Mouse (Mus musculus) forebrain, embryonic 12.5 days (tissue): Measurements from ENCODE around the gene Pik3cb. TPM values are rescaled to one million over a fixed set of nuclear protein-coding genes. Genes with fewer than 3 reads are reported as not detected.

Experiments used
- ATAC-seq: fragments of 200-750 bp; cut with Nextera tagmentation; 2 replicates; pipeline ENCODE4 v1.8.0; 2017; ENCODE audit warnings: moderate TSS enrichment; ENCODE audit not compliant: low FRiP score
- H3K27ac ChIP-seq: fragments of 300-500 bp; sonication (generic); 2 replicates; pipeline ENCODE4 v1.5.1; 2016; ENCODE audit warnings: mild to moderate bottlenecking
- H3K27me3 ChIP-seq: fragments of 300-500 bp; sonication (generic); 2 replicates; pipeline ENCODE4 v1.6.1; 2016; ENCODE audit warnings: mild to moderate bottlenecking
- H3K36me3 ChIP-seq: fragments of 300-500 bp; sonication (generic); replicated peaks from 2 replicates; pipeline ENCODE4 v1.6.1; 2016; ENCODE audit warnings: mild to moderate bottlenecking
- H3K4me1 ChIP-seq: fragments of 300-500 bp; sonication (generic); 2 replicates; pipeline ENCODE4 v1.6.1; 2016
- H3K4me2 ChIP-seq: fragments of 300-500 bp; sonication (generic); 2 replicates; pipeline ENCODE4 v1.6.1; 2016; ENCODE audit warnings: mild to moderate bottlenecking, moderate library complexity
- H3K4me3 ChIP-seq: fragments of 300-500 bp; sonication (generic); replicated peaks from 2 replicates; pipeline ENCODE4 v1.5.1; 2016; ENCODE audit warnings: mild to moderate bottlenecking
- H3K9ac ChIP-seq: fragments of 300-500 bp; sonication (generic); 2 replicates; pipeline ENCODE4 v1.6.1; 2016; ENCODE audit warnings: mild to moderate bottlenecking
- H3K9me3 ChIP-seq: fragments of 300-500 bp; sonication (generic); 2 replicates; pipeline ENCODE4 v1.6.1; 2016
- WGBS: fragments of 180-500 bp; shearing (Covaris S2); methylation state at CpG from one replicate; pipeline ENCODE4 v1.1.7; 2016; 5-methylcytosine and 5-hydroxymethylcytosine counted together
- polyA plus RNA-seq: library from polyadenylated mRNA; unstranded; fragments of >200 nt; fragmentation: Nextera tagmentation; extraction: Ambion mirVana; gene quantifications from 2 replicates; pipeline ENCODE4 v1.2.1, GENCODE M21; 2016

Gene Pik3cb
- polyA plus RNA-seq, 1 experiment from 2014 or later = 3.5 TPM

DNA sequence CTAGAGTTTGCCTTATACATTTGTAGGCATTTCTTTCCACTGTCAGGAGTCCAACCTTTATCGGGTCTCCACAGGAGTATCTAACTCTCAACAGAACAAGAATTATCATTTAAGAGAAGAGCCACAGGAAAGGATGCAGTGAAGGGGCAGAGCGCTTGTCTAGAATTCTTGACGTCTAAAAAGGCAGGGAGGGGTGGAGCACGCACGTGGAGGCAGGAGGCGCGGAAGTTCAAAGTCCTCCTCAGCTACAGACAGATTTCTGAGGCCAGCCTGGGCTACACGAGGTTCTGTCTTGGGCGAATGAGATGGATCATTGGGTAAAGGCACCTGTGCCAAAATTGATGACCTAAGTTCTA lies 23.7 kb upstream of the Pik3cb start:
- peaks cover 17% of the 10 kb centered on the region for H3K4me1 ChIP-seq
- H3K4me3 ChIP-seq = no peak overlapping the region
- H3K36me3 ChIP-seq = no peaks in the 10 kb centered on the region
- no peaks in the 10 kb centered on the region for H3K27me3 ChIP-seq
- no peak overlapping the region for H3K9ac ChIP-seq
- ATAC-seq = no peak; the same call in 1 of the 2 replicates
- H3K4me2 ChIP-seq = peak overlapping the region; percentile 34
- 57% methylated on average over 9 of the region's 9 CpGs for WGBS
- peak overlapping the region; percentile 39; the same call in 1 of the 2 replicates for H3K27ac ChIP-seq
- no peaks in the 10 kb centered on the region for H3K9me3 ChIP-seq

DNA sequence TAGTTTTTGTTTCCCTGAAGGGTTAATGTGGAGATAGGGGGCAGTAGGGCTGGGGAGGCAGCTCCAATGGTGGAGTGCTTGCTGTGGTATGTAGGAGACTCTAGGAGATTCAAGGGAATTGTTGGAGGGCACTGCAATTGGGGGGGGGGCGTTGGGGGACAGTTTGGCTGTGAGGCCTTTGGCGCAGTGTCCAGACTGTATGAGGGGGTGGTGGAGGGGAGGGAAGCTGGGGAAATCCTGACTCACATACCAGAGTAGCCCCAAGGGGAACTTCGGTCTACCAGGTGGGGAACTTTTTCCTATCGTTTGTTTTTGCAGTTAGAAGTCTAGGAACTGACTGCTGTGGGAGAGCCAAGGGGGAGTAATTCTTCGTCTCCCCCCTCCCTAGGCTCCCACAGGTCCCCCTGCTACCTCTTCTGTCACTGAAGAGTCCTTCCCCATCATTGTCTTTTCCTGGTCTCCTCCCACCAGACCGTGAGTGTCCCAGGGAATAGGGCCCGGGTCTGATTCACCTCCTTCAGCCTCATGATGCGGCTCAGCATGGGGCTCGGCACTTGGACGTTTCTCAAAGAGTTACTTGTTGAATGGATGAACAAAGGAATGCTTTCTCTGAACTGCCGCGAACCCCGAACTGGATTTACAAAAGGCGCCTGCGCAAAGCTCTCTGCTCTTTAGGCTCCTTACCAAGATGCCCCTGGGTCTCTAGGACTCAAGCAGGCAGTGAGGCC lies 23.2 kb upstream of the Pik3cb start:
- H3K9ac ChIP-seq = 0 out of 2 replicates have a peak overlapping the region, but pooled peaks have one; percentile 21
- no peaks in the 10 kb centered on the region for H3K27me3 ChIP-seq
- H3K4me3 ChIP-seq = no peak overlapping the region
- ATAC-seq = peak; percentile 73
- peak overlapping the region; percentile 39 for H3K27ac ChIP-seq
- WGBS = 3% methylated on average over 14 of the region's 15 CpGs
- H3K36me3 ChIP-seq = no peaks in the 10 kb centered on the region
- no peaks in the 10 kb centered on the region for H3K9me3 ChIP-seq
- peaks cover 17% of the 10 kb centered on the region for H3K4me1 ChIP-seq
- peak overlapping the region; percentile 34 for H3K4me2 ChIP-seq

DNA sequence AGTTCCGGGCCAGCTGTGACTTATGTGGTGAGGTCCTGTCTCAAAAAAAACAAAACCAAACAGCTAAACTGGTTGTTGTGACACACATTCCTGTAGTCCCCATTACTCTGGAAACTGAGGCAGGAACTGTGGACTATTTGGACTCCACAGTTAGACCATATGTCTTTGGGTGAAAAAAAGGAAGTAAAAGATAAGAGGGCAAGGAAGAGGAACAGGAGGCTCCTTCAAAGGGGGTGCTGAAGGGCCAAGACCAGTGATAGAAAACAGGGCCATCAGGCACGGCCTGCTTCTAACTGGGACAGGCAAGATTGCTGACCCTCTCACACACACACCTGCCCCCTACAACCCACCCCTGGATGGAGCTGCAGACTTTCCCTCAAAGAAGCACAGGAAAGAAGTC lies 22.4 kb upstream of the Pik3cb start:
- no peak overlapping the region for H3K27ac ChIP-seq
- peaks cover 17% of the 10 kb centered on the region for H3K4me1 ChIP-seq
- H3K27me3 ChIP-seq = no peaks in the 10 kb centered on the region
- no peaks in the 10 kb centered on the region for H3K9me3 ChIP-seq
- no peak overlapping the region for H3K9ac ChIP-seq
- 88% methylated on average over 2 of the region's 2 CpGs for WGBS
- H3K4me3 ChIP-seq = no peak overlapping the region
- H3K4me2 ChIP-seq = no peak overlapping the region
- no peak for ATAC-seq
- H3K36me3 ChIP-seq = no peaks in the 10 kb centered on the region

DNA sequence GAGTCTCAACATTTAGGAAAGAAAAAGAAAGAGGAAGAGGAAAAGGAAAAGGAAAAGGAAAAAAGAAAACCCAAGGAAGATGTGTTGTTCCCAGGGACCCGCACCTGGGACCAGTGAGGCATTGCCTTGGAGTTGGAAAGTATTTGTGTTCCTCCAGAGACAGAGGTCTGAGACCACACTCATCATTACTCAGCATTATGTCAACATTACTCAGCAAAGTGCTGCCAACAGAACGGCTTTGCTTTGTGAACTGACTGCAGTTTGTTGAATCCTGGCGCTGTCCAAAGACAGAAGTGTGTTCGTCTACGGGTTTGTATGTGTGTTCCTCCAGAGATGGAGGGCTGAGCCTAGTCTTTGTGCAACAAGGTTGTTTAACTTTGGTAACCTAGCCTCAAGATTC lies 20.4 kb upstream of the Pik3cb start:
- peaks cover 17% of the 10 kb centered on the region for H3K4me1 ChIP-seq
- no peaks in the 10 kb centered on the region for H3K36me3 ChIP-seq
- no peak overlapping the region for H3K4me2 ChIP-seq
- no peaks in the 10 kb centered on the region for H3K9me3 ChIP-seq
- 95% methylated on average over 5 of the region's 5 CpGs for WGBS
- H3K27ac ChIP-seq = no peak overlapping the region
- H3K27me3 ChIP-seq = no peaks in the 10 kb centered on the region
- ATAC-seq = no peak
- no peak overlapping the region for H3K9ac ChIP-seq
- H3K4me3 ChIP-seq = no peak overlapping the region

DNA sequence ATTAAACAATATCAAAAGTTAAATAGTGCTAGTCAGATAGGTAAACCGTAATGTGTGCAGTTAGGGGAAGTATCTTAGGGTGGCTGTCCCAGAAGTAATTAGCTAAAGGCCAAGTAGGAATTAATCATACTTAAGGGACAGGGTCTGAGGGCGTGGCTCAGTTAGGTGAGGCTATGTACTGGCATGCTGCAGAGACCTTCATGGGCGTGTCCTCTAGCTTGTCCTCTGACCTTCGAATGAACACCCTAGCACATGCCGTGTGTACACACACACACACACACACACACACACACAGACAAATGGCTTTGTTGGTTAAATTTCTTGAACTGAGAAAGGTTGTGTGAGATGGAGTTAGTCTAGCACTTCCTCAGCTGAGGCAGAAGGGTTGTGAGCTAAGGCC lies 19.5 kb upstream of the Pik3cb start:
- Histone ChIP-seq H3K36me3 (no peaks in the 10 kb centered on the region), H3K4me2 (no peak overlapping the region), H3K4me3 (no peak overlapping the region), H3K27ac (no peak overlapping the region), H3K9ac (no peak overlapping the region), H3K4me1 (peaks cover 16% of the 10 kb centered on the region), H3K27me3 (no peaks in the 10 kb centered on the region), H3K9me3 (no peaks in the 10 kb centered on the region)
- WGBS = 88% methylated on average over 5 of the region's 5 CpGs
- no peak for ATAC-seq

DNA sequence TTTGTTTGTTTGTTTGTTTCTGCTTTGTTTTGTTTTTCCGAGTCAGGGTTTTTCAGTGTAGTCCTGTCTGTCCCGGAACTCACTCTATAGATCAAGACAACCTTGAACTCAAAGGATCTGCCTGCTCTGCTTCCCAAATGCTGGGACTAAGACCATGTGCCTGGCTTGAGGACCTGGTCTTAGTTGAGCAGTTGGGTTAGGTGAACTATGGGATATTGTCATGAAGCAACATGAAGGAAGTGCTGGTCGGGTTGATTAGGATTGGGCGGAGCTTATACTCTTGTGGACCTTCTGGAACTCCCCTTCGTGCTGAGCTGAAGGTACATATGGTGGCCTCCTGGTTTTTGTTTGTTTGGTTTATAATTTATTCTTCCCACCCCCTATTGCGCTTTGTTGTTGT lies 18.3 kb upstream of the Pik3cb start:
- no peaks in the 10 kb centered on the region for H3K9me3 ChIP-seq
- no peak overlapping the region for H3K4me3 ChIP-seq
- no peak overlapping the region for H3K27ac ChIP-seq
- H3K4me1 ChIP-seq = peaks cover 9% of the 10 kb centered on the region
- H3K36me3 ChIP-seq = no peaks in the 10 kb centered on the region
- 88% methylated on average over 6 of the region's 6 CpGs for WGBS
- no peak for ATAC-seq
- H3K9ac ChIP-seq = no peak overlapping the region
- H3K4me2 ChIP-seq = no peak overlapping the region
- no peaks in the 10 kb centered on the region for H3K27me3 ChIP-seq

DNA sequence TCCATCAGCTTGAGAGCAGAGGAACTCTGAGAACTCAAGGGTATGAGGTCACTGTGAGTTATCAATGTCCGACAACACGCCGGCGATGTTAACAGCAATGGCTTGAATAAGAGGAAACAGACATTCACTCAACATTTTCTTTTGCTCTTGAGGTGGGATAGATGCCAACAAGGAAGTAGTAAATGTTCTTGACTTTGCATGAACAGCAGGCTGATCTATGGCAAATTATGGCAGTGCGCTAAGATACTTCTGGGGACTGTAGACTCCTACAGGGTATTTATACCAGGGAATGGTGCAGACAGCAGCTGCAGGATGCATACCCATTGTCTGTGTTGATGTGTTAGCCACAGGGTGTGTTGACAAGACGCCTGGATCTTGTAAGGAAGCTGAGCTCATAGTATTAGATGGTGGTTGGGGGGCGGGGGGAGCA lies 17.8 kb upstream of the Pik3cb start:
- no peak overlapping the region for H3K27ac ChIP-seq
- no peak overlapping the region for H3K4me3 ChIP-seq
- H3K36me3 ChIP-seq = no peaks in the 10 kb centered on the region
- ATAC-seq = no peak
- 82% methylated on average over 7 of the region's 7 CpGs for WGBS
- H3K4me1 ChIP-seq = peaks cover 9% of the 10 kb centered on the region; the same call in 1 of the 2 replicates
- H3K9me3 ChIP-seq = no peaks in the 10 kb centered on the region
- no peak overlapping the region for H3K4me2 ChIP-seq
- H3K27me3 ChIP-seq = no peaks in the 10 kb centered on the region
- no peak overlapping the region for H3K9ac ChIP-seq

DNA sequence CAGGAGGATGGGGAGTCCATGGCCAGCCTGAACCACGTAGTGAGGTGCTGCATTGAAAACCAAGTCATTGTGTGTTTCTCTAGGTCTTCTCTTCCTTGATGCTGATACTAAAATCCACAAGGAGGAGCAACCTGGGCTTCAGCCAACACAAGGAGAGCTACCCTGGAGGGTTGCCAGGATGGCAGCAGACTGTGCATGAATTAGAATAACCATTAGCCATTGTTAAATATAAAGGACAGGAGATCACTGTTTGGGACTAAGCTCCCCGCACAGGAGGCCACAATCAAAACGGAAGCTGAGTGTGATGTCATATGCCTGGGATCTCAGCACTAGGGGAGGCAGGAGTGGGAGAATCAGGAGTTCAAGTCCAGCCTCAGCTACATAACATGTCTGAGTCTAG lies 13.2 kb upstream of the Pik3cb start:
- H3K4me3 ChIP-seq = no peak overlapping the region
- no peaks in the 10 kb centered on the region for H3K9me3 ChIP-seq
- no peaks in the 10 kb centered on the region for H3K36me3 ChIP-seq
- H3K27me3 ChIP-seq = no peaks in the 10 kb centered on the region
- H3K4me1 ChIP-seq = peaks cover 13% of the 10 kb centered on the region; the same call in 1 of the 2 replicates
- 25% methylated on average over 3 of the region's 3 CpGs for WGBS
- H3K27ac ChIP-seq = no peak overlapping the region
- H3K9ac ChIP-seq = no peak overlapping the region
- ATAC-seq = no peak
- no peak overlapping the region for H3K4me2 ChIP-seq

DNA sequence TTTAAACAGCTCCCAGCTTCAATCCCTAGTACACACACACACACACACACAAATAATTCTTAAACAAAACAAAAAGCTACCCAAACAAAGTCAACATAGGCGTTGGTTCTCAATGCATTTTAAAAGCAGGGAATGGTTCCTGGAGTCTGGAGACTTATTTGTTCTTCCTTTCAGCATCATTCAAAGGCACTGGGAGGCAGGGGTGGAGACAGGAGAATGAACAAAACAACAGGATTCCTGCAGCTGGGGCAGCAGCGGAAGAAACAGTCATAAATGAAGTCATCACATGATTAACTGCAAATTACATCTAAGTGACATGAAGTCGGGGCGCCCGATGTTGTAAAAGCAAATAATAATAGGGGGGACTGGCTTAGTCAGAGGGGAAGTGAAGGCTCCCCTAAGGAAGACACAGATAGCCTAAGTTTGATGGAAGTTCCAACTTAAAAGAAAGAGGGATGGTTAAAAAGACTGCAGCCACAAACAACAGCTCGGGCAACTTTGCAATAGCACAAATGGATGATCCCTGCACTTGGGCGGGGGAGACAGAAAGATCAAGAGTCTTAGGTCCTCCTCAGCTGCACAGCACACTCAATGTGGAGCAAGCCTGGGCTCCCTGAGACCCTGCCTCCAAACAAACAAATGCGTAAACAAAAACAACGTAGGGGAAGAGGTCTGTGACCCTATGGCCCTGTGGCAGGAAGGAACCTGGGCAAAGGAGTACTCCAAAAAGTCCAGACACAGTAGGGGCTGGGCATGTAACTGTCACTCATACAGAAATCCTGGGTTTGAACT lies 12.5 kb upstream of the Pik3cb start:
- no peak for ATAC-seq
- WGBS = 38% methylated on average over 9 of the region's 9 CpGs
- Histone ChIP-seq H3K4me1 (peaks cover 13% of the 10 kb centered on the region; the same call in 1 of the 2 replicates), H3K36me3 (no peaks in the 10 kb centered on the region), H3K9me3 (no peaks in the 10 kb centered on the region), H3K4me2 (no peak overlapping the region), H3K27ac (no peak overlapping the region), H3K4me3 (no peak overlapping the region), H3K27me3 (no peaks in the 10 kb centered on the region), H3K9ac (no peak overlapping the region)

DNA sequence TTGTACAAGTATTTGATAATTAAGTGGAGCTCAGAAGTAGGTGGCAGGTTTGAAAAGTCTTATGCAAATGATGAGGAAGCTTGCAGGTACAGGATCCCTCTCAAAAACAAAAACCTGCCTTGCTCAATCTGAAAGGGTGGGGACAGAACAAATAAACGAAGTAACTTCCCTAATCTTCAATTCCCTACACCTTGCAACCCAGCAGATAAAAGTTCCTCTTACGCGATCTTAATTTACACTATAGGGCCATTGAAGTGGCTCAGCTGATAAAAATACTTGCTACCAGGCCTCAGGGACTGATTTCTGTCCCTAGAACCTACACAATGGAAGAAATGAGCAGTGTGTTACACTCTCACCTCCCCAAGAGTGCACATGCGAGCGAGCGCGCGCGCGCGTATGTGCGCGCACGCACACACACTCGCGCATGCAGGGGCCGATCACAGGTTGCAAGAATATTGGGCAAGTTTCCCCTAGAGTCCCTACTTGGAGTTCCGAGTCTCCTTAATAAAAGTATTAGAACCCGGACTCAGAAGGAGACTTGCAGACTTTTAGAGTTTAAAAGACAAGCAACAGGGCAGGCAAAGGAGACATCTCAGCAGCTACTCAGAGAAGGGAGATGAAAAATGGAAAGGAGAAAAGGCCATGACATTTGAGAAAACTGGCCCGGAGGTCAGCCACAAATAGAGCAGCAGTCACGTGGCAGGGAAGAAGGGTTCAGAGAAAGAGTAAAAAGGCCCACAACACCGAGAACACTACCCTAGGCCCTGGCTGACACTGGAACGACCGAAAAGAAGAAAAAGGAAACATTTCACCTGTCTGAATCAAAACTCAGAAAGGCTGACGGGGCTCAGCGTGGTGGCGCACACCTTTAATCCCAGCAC lies 6.7 kb upstream of the Pik3cb start:
- no peak for ATAC-seq
- WGBS = 90% methylated on average over 27 of the region's 27 CpGs
- Histone ChIP-seq H3K4me1 (no peaks in the 10 kb centered on the region), H3K9ac (no peak overlapping the region), H3K36me3 (no peaks in the 10 kb centered on the region), H3K4me2 (no peak overlapping the region), H3K9me3 (no peaks in the 10 kb centered on the region), H3K27ac (no peak overlapping the region), H3K27me3 (peaks cover 5% of the 10 kb centered on the region), H3K4me3 (no peak overlapping the region)

DNA sequence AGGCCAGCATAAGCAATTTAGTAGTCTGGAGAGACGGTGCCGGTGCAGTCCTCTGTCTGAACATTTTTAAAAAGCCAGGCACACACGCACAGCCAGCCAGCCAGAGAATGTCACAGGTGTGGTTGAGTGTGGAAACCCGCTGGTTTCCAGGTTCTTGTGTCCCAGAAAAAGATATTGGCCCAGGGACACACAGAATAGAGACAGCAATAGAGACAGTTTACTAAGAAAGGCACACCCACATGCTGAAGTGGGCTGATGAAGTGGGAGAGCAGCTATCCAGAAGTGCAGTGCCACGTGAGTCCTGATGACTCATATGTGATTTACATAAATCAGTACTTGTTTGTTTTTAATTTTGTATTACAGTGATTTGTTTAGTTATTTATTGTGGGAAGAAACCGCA lies 5.3 kb upstream of the Pik3cb start:
- Histone ChIP-seq H3K9me3 (no peaks in the 10 kb centered on the region), H3K36me3 (no peaks in the 10 kb centered on the region), H3K4me1 (peaks cover 6% of the 10 kb centered on the region; the same call in 1 of the 2 replicates), H3K4me2 (no peak overlapping the region), H3K9ac (no peak overlapping the region), H3K27me3 (peaks cover 14% of the 10 kb centered on the region), H3K4me3 (no peak overlapping the region), H3K27ac (no peak overlapping the region)
- WGBS = 68% methylated on average over 6 of the region's 6 CpGs
- no peak for ATAC-seq

DNA sequence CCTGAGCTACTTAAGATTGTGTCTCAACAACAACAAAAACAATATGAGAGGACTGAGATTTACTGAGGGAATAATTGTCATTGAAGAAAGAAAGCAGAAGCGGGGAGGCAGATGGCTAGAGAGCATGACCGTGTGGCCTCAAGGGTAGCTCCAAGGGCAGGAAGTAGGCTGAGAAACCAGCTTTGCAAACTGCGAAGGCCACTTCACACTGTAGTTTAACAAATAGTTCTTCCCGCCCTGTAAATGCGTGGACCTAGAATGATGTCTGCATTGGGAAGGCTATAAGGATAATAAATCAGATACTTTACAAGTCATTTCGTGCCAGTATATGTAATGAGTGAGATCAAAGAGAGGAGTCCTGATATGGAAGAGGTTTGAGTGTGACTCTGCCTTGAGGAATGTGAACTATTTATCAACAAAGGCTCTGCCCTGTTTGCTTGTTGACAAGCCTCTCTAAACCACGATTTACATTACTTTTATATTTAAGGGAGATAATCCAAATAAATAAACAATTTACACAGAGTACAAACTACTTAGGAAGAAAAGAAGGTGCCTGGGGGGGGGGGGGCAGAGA lies 4.1 kb upstream of the Pik3cb start:
- H3K4me1 ChIP-seq = peaks cover 6% of the 10 kb centered on the region; the same call in 1 of the 2 replicates
- 75% methylated on average over 7 of the region's 7 CpGs for WGBS
- H3K36me3 ChIP-seq = no peaks in the 10 kb centered on the region
- no peak overlapping the region for H3K4me2 ChIP-seq
- H3K4me3 ChIP-seq = no peak overlapping the region
- peaks cover 14% of the 10 kb centered on the region for H3K27me3 ChIP-seq
- H3K9ac ChIP-seq = no peak overlapping the region
- H3K27ac ChIP-seq = no peak overlapping the region
- no peaks in the 10 kb centered on the region for H3K9me3 ChIP-seq
- ATAC-seq = no peak
